Mouse (Mus musculus): Measurements from ENCODE around the gene Dffb. TPM values are rescaled to one million over a fixed set of nuclear protein-coding genes. Genes with fewer than 3 reads are reported as not detected.
A peak's percentile ranks its signal among the peaks of the same experiment; 100 is the strongest.

Dffb gene
- polyA plus RNA-seq (2012; rRNA removed), result 23.1 and 33.5 TPM in 2 replicates

- Histone ChIP-seq H3K4me1 (ENCODE audit: control insufficient read depth, insufficient read depth, insufficient read length) (peaks cover 6% of the 10 kb centered on the region; the same call in 1 of the 2 replicates), H3K4me3 (ENCODE audit: extremely low read depth, insufficient read depth, insufficient read length) (peak within 1 kb of the TSS; percentile 98), H3K27me3 (ENCODE audit: control insufficient read depth, insufficient read depth, low read length) (no peaks in the 10 kb centered on the region), H3K36me3 (ENCODE audit: control insufficient read depth, insufficient read depth, low read length) (peaks cover 13% of the 10 kb centered on the region), H3K27ac (ENCODE audit: insufficient read depth, low read length) (peak within 1 kb of the TSS; percentile 51; the same call in 1 of the 2 replicates)
- TF ChIP-seq CTCF (IDR thresholded peaks at IDR 0.05; ENCODE audit: extremely low read depth, insufficient read depth, insufficient read length, insufficient replicate concordance) (no peak), POLR2A (IDR thresholded peaks at IDR 0.05; ENCODE audit: low read depth, low read length) (no peak; the same call in 1 of the 2 replicates)
- under 1% methylated on average over 68 of the region's 68 CpGs for WGBS
- peak; percentile 79 to 83 for DNase-seq (ENCODE audit: low read depth in 1 of 2, low spot score in 2 of 2)
Measured at GRCm38 (mm10) chr4:153974431-153975291, at the start of gene Dffb, which contains the start of gene Cep104. Dffb (minus strand) TSS chr4:153975126. Cep104 (plus strand) TSS chr4:153975194.

- Histone ChIP-seq H3K4me3 (ENCODE audit: extremely low read depth, insufficient read depth, insufficient read length) (0 out of 2 replicates have a peak overlapping the region, but pooled peaks have one; percentile 3), H3K27ac (ENCODE audit: insufficient read depth, low read length) (peak overlapping the region; percentile 36), H3K36me3 (ENCODE audit: control insufficient read depth, insufficient read depth, low read length) (peaks cover 11% of the 10 kb centered on the region), H3K27me3 (ENCODE audit: control insufficient read depth, insufficient read depth, low read length) (peaks cover 2% of the 10 kb centered on the region; the same call in 1 of the 2 replicates), H3K4me1 (ENCODE audit: control insufficient read depth, insufficient read depth, insufficient read length) (no peaks in the 10 kb centered on the region; the same call in 1 of the 2 replicates)
- no peak for TF ChIP-seq POLR2A (IDR thresholded peaks at IDR 0.05; ENCODE audit: low read depth, low read length)
- TF ChIP-seq CTCF (IDR thresholded peaks at IDR 0.05; ENCODE audit: extremely low read depth, insufficient read depth, insufficient read length, insufficient replicate concordance), result no peak
- WGBS, result 33% methylated on average over 8 of the region's 8 CpGs
- no peak for DNase-seq (ENCODE audit: low read depth in 1 of 2, low spot score in 2 of 2)
Measured at GRCm38 (mm10) chr4:154023754-154024601, 49.1 kb upstream of the Dffb start.

GRCm38 (mm10) chr4:154022844-154023243 lies 47.9 kb upstream of the Dffb start:
- H3K36me3 ChIP-seq (ENCODE audit: control insufficient read depth, insufficient read depth, low read length), result peaks cover 22% of the 10 kb centered on the region
- no peak for DNase-seq (ENCODE audit: low read depth in 1 of 2, low spot score in 2 of 2)
- H3K27me3 ChIP-seq (ENCODE audit: control insufficient read depth, insufficient read depth, low read length), result peaks cover 2% of the 10 kb centered on the region; the same call in 1 of the 2 replicates
- H3K4me1 ChIP-seq (ENCODE audit: control insufficient read depth, insufficient read depth, insufficient read length), result no peaks in the 10 kb centered on the region; the same call in none of the 2 replicates
- 70% methylated on average over 4 of the region's 4 CpGs for WGBS
- no peak overlapping the region for H3K4me3 ChIP-seq (ENCODE audit: extremely low read depth, insufficient read depth, insufficient read length)
- TF ChIP-seq CTCF (IDR thresholded peaks at IDR 0.05; ENCODE audit: extremely low read depth, insufficient read depth, insufficient read length, insufficient replicate concordance), result no peak
- TF ChIP-seq POLR2A (IDR thresholded peaks at IDR 0.05; ENCODE audit: low read depth, low read length), result no peak
- H3K27ac ChIP-seq (ENCODE audit: insufficient read depth, low read length), result peak overlapping the region; percentile 36; the same call in 1 of the 2 replicates

GRCm38 (mm10) chr4:154022407-154022806 lies 47.5 kb upstream of the Dffb start:
- peaks cover 25% of the 10 kb centered on the region for H3K36me3 ChIP-seq (ENCODE audit: control insufficient read depth, insufficient read depth, low read length)
- H3K4me3 ChIP-seq (ENCODE audit: extremely low read depth, insufficient read depth, insufficient read length), result no peak overlapping the region
- H3K4me1 ChIP-seq (ENCODE audit: control insufficient read depth, insufficient read depth, insufficient read length), result no peaks in the 10 kb centered on the region; the same call in none of the 2 replicates
- 83% methylated on average over 4 of the region's 4 CpGs for WGBS
- peaks cover 2% of the 10 kb centered on the region; the same call in 1 of the 2 replicates for H3K27me3 ChIP-seq (ENCODE audit: control insufficient read depth, insufficient read depth, low read length)
- no peak for TF ChIP-seq POLR2A (IDR thresholded peaks at IDR 0.05; ENCODE audit: low read depth, low read length)
- no peak for TF ChIP-seq CTCF (IDR thresholded peaks at IDR 0.05; ENCODE audit: extremely low read depth, insufficient read depth, insufficient read length, insufficient replicate concordance)
- no peak for DNase-seq (ENCODE audit: low read depth in 1 of 2, low spot score in 2 of 2)
- 0 out of 2 replicates have a peak overlapping the region, but pooled peaks have one; percentile 36 for H3K27ac ChIP-seq (ENCODE audit: insufficient read depth, low read length)

- peaks cover 2% of the 10 kb centered on the region; the same call in 1 of the 2 replicates for H3K27me3 ChIP-seq (ENCODE audit: control insufficient read depth, insufficient read depth, low read length)
- no peak overlapping the region for H3K27ac ChIP-seq (ENCODE audit: insufficient read depth, low read length)
- H3K36me3 ChIP-seq (ENCODE audit: control insufficient read depth, insufficient read depth, low read length), result peaks cover 29% of the 10 kb centered on the region
- TF ChIP-seq POLR2A (IDR thresholded peaks at IDR 0.05; ENCODE audit: low read depth, low read length) (no peak), CTCF (IDR thresholded peaks at IDR 0.05; ENCODE audit: extremely low read depth, insufficient read depth, insufficient read length, insufficient replicate concordance) (no peak)
- H3K4me3 ChIP-seq (ENCODE audit: extremely low read depth, insufficient read depth, insufficient read length), result no peak overlapping the region
- no peak for DNase-seq (ENCODE audit: low read depth in 1 of 2, low spot score in 2 of 2)
- H3K4me1 ChIP-seq (ENCODE audit: control insufficient read depth, insufficient read depth, insufficient read length), result no peaks in the 10 kb centered on the region; the same call in none of the 2 replicates
- WGBS, result 94% methylated on average over 9 of the region's 9 CpGs
Measured at GRCm38 (mm10) chr4:154021432-154021831, 46.5 kb upstream of the Dffb start.

- DNase-seq (ENCODE audit: low read depth in 1 of 2, low spot score in 2 of 2), result peak in 1 of 2 experiments; percentile 34
- Histone ChIP-seq H3K4me1 (ENCODE audit: control insufficient read depth, insufficient read depth, insufficient read length) (no peaks in the 10 kb centered on the region; the same call in 1 of the 2 replicates), H3K4me3 (ENCODE audit: extremely low read depth, insufficient read depth, insufficient read length) (no peak overlapping the region), H3K27ac (ENCODE audit: insufficient read depth, low read length) (no peak overlapping the region), H3K27me3 (ENCODE audit: control insufficient read depth, insufficient read depth, low read length) (no peaks in the 10 kb centered on the region), H3K36me3 (ENCODE audit: control insufficient read depth, insufficient read depth, low read length) (peaks cover 36% of the 10 kb centered on the region)
- no peak for TF ChIP-seq POLR2A (IDR thresholded peaks at IDR 0.05; ENCODE audit: low read depth, low read length)
- peak; percentile 64 for TF ChIP-seq CTCF (IDR thresholded peaks at IDR 0.05; ENCODE audit: extremely low read depth, insufficient read depth, insufficient read length, insufficient replicate concordance)
- 50% methylated on average over 7 of the region's 7 CpGs for WGBS
Measured at GRCm38 (mm10) chr4:154019571-154019970, 44.6 kb upstream of the Dffb start.

Measured in spleen, adult 2 months (tissue).